Mouse (Mus musculus) stomach, postnatal 0 days (tissue): Measurements from ENCODE around the gene Dppa2. TPM values are rescaled to one million over a fixed set of nuclear protein-coding genes. Genes with fewer than 3 reads are reported as not detected.
A peak's percentile ranks its signal among the peaks of the same experiment; 100 is the strongest.

Experiments used
- ATAC-seq: fragments of 200-750 bp; cut with Nextera tagmentation; 2 replicates; pipeline ENCODE4 v1.8.0; 2017; ENCODE audit not compliant: low FRiP score, low TSS enrichment
- DNase-seq: peaks from one replicate; pipeline ENCODE4 v3.0.0-alpha.2; 2016; ENCODE audit warnings: low spot score
- H3K27ac ChIP-seq: fragments of 300-500 bp; sonication (generic); replicated peaks from 2 replicates; pipeline ENCODE4 v1.5.1; 2014; ENCODE audit warnings: mild to moderate bottlenecking, control low read depth
- H3K27me3 ChIP-seq: fragments of 300-500 bp; sonication (generic); 2 replicates; pipeline ENCODE4 v1.6.1; 2014; ENCODE audit warnings: low read length; ENCODE audit not compliant: control insufficient read depth, insufficient read depth
- H3K36me3 ChIP-seq: fragments of 300-500 bp; sonication (generic); 2 replicates; pipeline ENCODE4 v1.6.1; 2014; ENCODE audit warnings: low read length, mixed read lengths; ENCODE audit not compliant: control insufficient read depth, insufficient read depth
- H3K4me1 ChIP-seq: fragments of 300-500 bp; sonication (generic); replicated peaks from 2 replicates; pipeline ENCODE4 v1.6.1; 2014; ENCODE audit warnings: antibody characterized with exemption; ENCODE audit not compliant: control insufficient read depth, insufficient read depth
- H3K4me2 ChIP-seq: fragments of 300-500 bp; sonication (generic); replicated peaks from 2 replicates; pipeline ENCODE4 v1.6.1; 2014; ENCODE audit warnings: low read depth, mild to moderate bottlenecking, control low read depth, moderate library complexity
- H3K4me3 ChIP-seq: fragments of 300-500 bp; sonication (generic); 2 replicates; pipeline ENCODE4 v1.5.1; 2014; ENCODE audit warnings: low read depth, low read length, control low read depth
- H3K9ac ChIP-seq: fragments of 300-500 bp; sonication (generic); 2 replicates; pipeline ENCODE4 v1.6.1; 2014; ENCODE audit warnings: mild to moderate bottlenecking, low read length, control low read depth, mixed read lengths
- H3K9me3 ChIP-seq: fragments of 300-500 bp; sonication (generic); 2 replicates; pipeline ENCODE4 v1.6.1; 2016; ENCODE audit warnings: low read length; ENCODE audit not compliant: control insufficient read depth
- CTCF ChIP-seq: IDR thresholded peaks from 2 replicates; pipeline ENCODE4 v1.5.1; 2016; ENCODE audit warnings: antibody characterized with exemption, low read depth, mild to moderate bottlenecking, moderate library complexity
- EP300 ChIP-seq: optimal IDR thresholded peaks from 2 replicates; pipeline ENCODE3; 2016; ENCODE audit warnings: antibody characterized with exemption
- WGBS: fragments of 180-500 bp; shearing (Covaris S2); extraction: QIAGEN DNeasy Blood & Tissue Kit; methylation state at CpG from one replicate; pipeline ENCODE4 v1.1.7; 2014; 5-methylcytosine and 5-hydroxymethylcytosine counted together
- polyA plus RNA-seq: library from polyadenylated mRNA; unstranded; fragments of >200 nt; fragmentation: Nextera tagmentation; extraction: Ambion mirVana; gene quantifications from 2 replicates; pipeline ENCODE4 v1.2.1, GENCODE M21; 2015

Gene Dppa2
- polyA plus RNA-seq, 1 experiment from 2014 or later = not detected

- 86% methylated on average over 1 of the region's 1 CpGs for WGBS
- H3K4me2 ChIP-seq = no peak overlapping the region
- no peaks in the 10 kb centered on the region for H3K36me3 ChIP-seq
- H3K27me3 ChIP-seq = no peaks in the 10 kb centered on the region
- no peaks in the 10 kb centered on the region for H3K9me3 ChIP-seq
- no peaks in the 10 kb centered on the region for H3K4me1 ChIP-seq
- no peak for TF ChIP-seq EP300
- no peak for TF ChIP-seq CTCF
- H3K4me3 ChIP-seq = no peak overlapping the region
- no peak for ATAC-seq
- no peak overlapping the region for H3K9ac ChIP-seq
- no peak for DNase-seq
- no peak overlapping the region for H3K27ac ChIP-seq
Observed at GRCm38 (mm10) chr16:48347246-48347645, 43.5 kb downstream of the Dppa2 start.

- no peak overlapping the region for H3K9ac ChIP-seq
- TF ChIP-seq EP300 = no peak
- no peak for DNase-seq
- H3K4me2 ChIP-seq = no peak overlapping the region
- H3K4me3 ChIP-seq = no peak overlapping the region
- no peaks in the 10 kb centered on the region for H3K36me3 ChIP-seq
- H3K27ac ChIP-seq = no peak overlapping the region
- H3K27me3 ChIP-seq = no peaks in the 10 kb centered on the region
- 84% methylated on average over 5 of the region's 5 CpGs for WGBS
- no peaks in the 10 kb centered on the region for H3K4me1 ChIP-seq
- H3K9me3 ChIP-seq = no peaks in the 10 kb centered on the region
- no peak for ATAC-seq
Observed at GRCm38 (mm10) chr16:48355716-48356115, 52.0 kb downstream of the Dppa2 start.

GRCm38 (mm10) chr16:48356417-48356816 lies 52.7 kb downstream of the Dppa2 start:
- no peak overlapping the region for H3K4me2 ChIP-seq
- H3K36me3 ChIP-seq = no peaks in the 10 kb centered on the region
- 57% methylated on average over 1 of the region's 1 CpGs for WGBS
- ATAC-seq = peak; percentile 84
- no peak overlapping the region for H3K4me3 ChIP-seq
- no peaks in the 10 kb centered on the region for H3K27me3 ChIP-seq
- peak; percentile 50 for DNase-seq
- H3K9ac ChIP-seq = no peak overlapping the region
- no peaks in the 10 kb centered on the region for H3K9me3 ChIP-seq
- TF ChIP-seq CTCF (no peak), EP300 (no peak)
- H3K4me1 ChIP-seq = no peaks in the 10 kb centered on the region
- H3K27ac ChIP-seq = no peak overlapping the region

DNA sequence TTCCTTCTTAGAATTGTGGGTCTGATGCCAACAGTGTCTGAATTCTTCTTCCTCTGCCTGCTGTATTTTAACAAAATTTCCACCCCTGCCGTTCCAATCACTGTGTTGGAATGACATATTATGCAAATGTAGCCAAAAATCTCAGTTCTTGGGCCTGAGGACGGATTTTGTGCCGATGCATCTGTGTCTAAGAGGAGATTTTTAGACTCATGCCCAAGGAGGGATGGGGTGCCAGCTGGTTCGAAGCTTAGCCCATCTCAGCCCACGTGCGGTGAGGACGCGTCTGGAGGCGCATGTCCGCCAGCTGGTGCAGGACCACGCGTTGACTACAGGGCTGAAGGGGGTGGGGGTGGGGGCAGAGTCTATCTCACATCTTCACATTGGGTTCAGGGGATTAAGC lies 57.2 kb downstream of the Dppa2 start:
- no peaks in the 10 kb centered on the region for H3K27me3 ChIP-seq
- TF ChIP-seq EP300 (no peak), CTCF (no peak)
- no peak for DNase-seq

DNA sequence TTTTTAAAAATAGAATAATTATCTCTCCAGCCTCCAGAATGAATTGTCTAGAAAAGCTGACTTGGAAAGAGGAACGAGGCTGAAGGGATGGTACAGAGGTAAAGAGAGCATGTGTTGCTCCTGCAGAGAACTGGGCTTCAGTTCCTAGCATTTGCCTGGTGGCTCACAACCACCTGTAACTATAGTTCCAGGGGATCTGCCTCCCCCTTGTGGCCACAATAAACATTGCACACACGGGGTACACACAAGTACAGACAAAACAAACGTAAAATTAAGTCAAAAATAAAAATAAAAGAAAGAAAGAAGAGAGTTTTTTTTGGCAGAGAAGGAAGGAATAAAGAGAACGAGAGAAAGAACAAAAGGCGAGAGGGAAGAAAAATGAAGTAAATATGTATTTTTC lies 63.1 kb downstream of the Dppa2 start:
- ATAC-seq (no peak), DNase-seq (no peak)
- Histone ChIP-seq H3K9me3 (no peaks in the 10 kb centered on the region), H3K27ac (no peak overlapping the region), H3K9ac (no peak overlapping the region), H3K4me3 (no peak overlapping the region), H3K36me3 (no peaks in the 10 kb centered on the region), H3K27me3 (no peaks in the 10 kb centered on the region), H3K4me2 (no peak overlapping the region), H3K4me1 (no peaks in the 10 kb centered on the region)
- 87% methylated on average over 5 of the region's 5 CpGs for WGBS
- TF ChIP-seq CTCF (peak; percentile 56), EP300 (no peak)

More for the DNA sequence above, 57.2 kb downstream of the Dppa2 start:
- Histone ChIP-seq H3K9me3 (no peaks in the 10 kb centered on the region), H3K4me3 (no peak overlapping the region), H3K4me1 (no peaks in the 10 kb centered on the region), H3K9ac (no peak overlapping the region), H3K27ac (no peak overlapping the region), H3K36me3 (no peaks in the 10 kb centered on the region), H3K4me2 (no peak overlapping the region)
- WGBS = 93% methylated on average over 12 of the region's 12 CpGs
- no peak for ATAC-seq

DNA sequence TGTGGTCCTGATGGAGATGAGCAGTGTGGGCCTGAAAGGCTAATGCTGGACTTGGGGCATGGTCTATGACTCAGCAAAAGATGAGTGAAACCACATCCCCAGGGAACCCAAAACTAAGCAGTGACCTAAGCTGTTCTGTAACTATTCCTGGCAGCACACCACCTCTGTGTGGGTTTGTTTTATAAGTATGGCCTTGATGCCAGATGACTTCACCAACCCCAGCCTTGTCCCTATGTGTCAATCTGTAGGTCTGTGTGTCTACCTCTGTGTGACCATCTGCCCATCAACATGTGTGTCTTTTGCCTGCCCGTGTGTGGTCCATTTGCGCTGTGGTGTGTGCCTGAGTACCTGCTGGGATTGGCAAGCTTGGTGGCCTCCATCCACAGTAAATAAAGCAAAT lies 64.4 kb downstream of the Dppa2 start:
- no peak overlapping the region for H3K27ac ChIP-seq

More for the DNA sequence above, 64.4 kb downstream of the Dppa2 start:
- Histone ChIP-seq H3K4me3 (no peak overlapping the region), H3K27me3 (no peaks in the 10 kb centered on the region), H3K36me3 (no peaks in the 10 kb centered on the region), H3K9me3 (no peaks in the 10 kb centered on the region), H3K9ac (no peak overlapping the region), H3K4me1 (no peaks in the 10 kb centered on the region), H3K4me2 (no peak overlapping the region)
- ATAC-seq (no peak), DNase-seq (no peak)
- TF ChIP-seq EP300 (no peak), CTCF (no peak)
- WGBS = 82% methylated on average over 2 of the region's 2 CpGs

Other genes starting within 250 kb of the Dppa2 start
- gene Dppa4, start 20.2 kb upstream of the Dppa2 start, polyA plus RNA-seq = not detected in 2 replicates
- 0.58 and 0.88 TPM in 2 replicates for gene Gm5485, start 108.5 kb downstream of the Dppa2 start, polyA plus RNA-seq
- gene Morc1, start 127.3 kb downstream of the Dppa2 start, polyA plus RNA-seq = 0.19 and 0.25 TPM in 2 replicates